Mouse (Mus musculus) intestine, embryonic 14.5 days (tissue): ENCODE data around the gene Nav3. TPM values are rescaled to one million over a fixed set of nuclear protein-coding genes. Genes with fewer than 3 reads are reported as not detected.

Experiments
- ATAC-seq: fragments of 200-750 bp; cut with Nextera tagmentation; replicated peaks from 2 replicates; pipeline ENCODE4 v1.8.0; 2017; ENCODE audit warnings: low read depth, moderate number of reproducible peaks, moderate TSS enrichment, moderate library complexity; ENCODE audit not compliant: low FRiP score, low TSS enrichment
- DNase-seq: peaks from one replicate; pipeline ENCODE4 v3.0.0-alpha.2; 2018; ENCODE audit warnings: low spot score
- H3K27ac ChIP-seq: fragments of 300-500 bp; sonication (generic); 2 replicates; pipeline ENCODE4 v1.5.1; 2014; ENCODE audit warnings: low read depth, mild to moderate bottlenecking, control low read depth
- H3K27me3 ChIP-seq: fragments of 300-500 bp; sonication (generic); replicated peaks from 2 replicates; pipeline ENCODE4 v1.6.1; 2014; ENCODE audit warnings: low read length, control low read depth; ENCODE audit not compliant: control insufficient read depth, insufficient read depth
- H3K36me3 ChIP-seq: fragments of 300-500 bp; sonication (generic); 2 replicates; pipeline ENCODE4 v1.6.1; 2014; ENCODE audit warnings: low read length, control low read depth; ENCODE audit not compliant: control insufficient read depth, insufficient read depth
- H3K4me1 ChIP-seq: fragments of 300-500 bp; sonication (generic); replicated peaks from 2 replicates; pipeline ENCODE4 v1.6.1; 2014; ENCODE audit warnings: low read length, control low read depth, mixed read lengths; ENCODE audit not compliant: control insufficient read depth, insufficient read depth
- H3K4me2 ChIP-seq: fragments of 300-500 bp; sonication (generic); 2 replicates; pipeline ENCODE4 v1.6.1; 2014; ENCODE audit warnings: low read length
- H3K4me3 ChIP-seq: fragments of 300-500 bp; sonication (generic); 2 replicates; pipeline ENCODE4 v1.5.1; 2014; ENCODE audit warnings: low read depth, low read length, control low read depth, mixed read lengths
- H3K9ac ChIP-seq: fragments of 300-500 bp; sonication (generic); 2 replicates; pipeline ENCODE4 v1.6.1; 2014; ENCODE audit warnings: mild to moderate bottlenecking, low read length
- H3K9me3 ChIP-seq: fragments of 300-500 bp; sonication (generic); 2 replicates; pipeline ENCODE4 v1.6.1; 2016; ENCODE audit warnings: low read length, control low read depth; ENCODE audit not compliant: control insufficient read depth
- WGBS: fragments of 180-500 bp; shearing (Covaris S2); extraction: QIAGEN DNeasy Blood & Tissue Kit; methylation state at CpG from one replicate; pipeline ENCODE4 v1.1.7; 2014; 5-methylcytosine and 5-hydroxymethylcytosine counted together
- polyA plus RNA-seq: library from polyadenylated mRNA; unstranded; fragments of >200 nt; fragmentation: Nextera tagmentation; extraction: Ambion mirVana; gene quantifications from 2 replicates; pipeline ENCODE4 v1.2.1, GENCODE M21; 2014

The Nav3 gene
- polyA plus RNA-seq, 1 experiment from 2014 or later = 2.5 TPM

DNA sequence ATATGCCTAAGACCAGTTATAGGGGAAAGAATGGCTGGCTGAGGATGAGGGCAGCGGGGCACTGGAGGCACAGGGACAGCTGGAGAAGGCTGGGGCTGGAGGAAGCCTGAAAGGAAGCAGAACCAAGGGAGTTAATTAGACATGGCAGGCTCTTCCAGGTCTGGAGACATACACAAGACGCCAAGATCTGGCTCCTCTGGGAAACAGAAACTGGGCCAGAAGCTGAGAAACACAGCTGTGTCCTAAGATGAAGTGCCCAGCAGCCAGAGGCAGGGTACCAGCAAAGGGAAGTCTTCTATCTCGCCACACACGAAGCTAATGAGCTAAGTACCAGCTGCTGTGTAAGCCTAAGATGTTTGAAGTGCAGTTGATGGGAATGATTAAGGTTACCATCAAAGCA, 353.8 kb downstream of the Nav3 start:
- Histone ChIP-seq H3K9ac (no peak overlapping the region), H3K27me3 (no peaks in the 10 kb centered on the region), H3K4me1 (no peaks in the 10 kb centered on the region), H3K4me2 (no peak overlapping the region), H3K9me3 (no peaks in the 10 kb centered on the region), H3K27ac (no peak overlapping the region), H3K36me3 (no peaks in the 10 kb centered on the region), H3K4me3 (no peak overlapping the region)
- ATAC-seq = no peak
- 45% methylated on average over 4 of the region's 4 CpGs for WGBS
- DNase-seq = no peak

DNA sequence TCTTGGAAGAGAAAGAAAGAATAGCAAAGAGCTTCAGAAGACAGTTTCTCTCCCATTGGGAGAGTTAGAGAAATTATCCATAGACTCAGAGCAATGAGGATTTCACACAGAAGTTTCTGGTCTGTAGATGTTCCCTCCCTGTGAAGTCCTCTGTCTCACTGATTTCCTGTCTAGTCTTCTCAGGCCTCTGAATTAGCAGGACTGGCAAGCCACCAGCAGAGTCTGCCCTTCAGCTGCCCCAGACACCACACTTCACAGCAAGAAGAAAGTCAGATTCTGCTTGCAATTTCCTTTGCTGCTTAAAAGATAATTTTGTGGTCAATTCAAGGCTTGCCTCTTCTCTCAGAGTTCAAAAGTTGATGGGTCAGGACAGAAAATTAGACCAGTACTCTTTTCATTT, 361.6 kb downstream of the Nav3 start:
- no peak overlapping the region for H3K4me2 ChIP-seq
- H3K36me3 ChIP-seq = no peaks in the 10 kb centered on the region
- H3K9ac ChIP-seq = no peak overlapping the region
- DNase-seq = no peak
- H3K27ac ChIP-seq = no peak overlapping the region
- H3K27me3 ChIP-seq = no peaks in the 10 kb centered on the region
- no peaks in the 10 kb centered on the region for H3K9me3 ChIP-seq
- no peak overlapping the region for H3K4me3 ChIP-seq
- H3K4me1 ChIP-seq = no peaks in the 10 kb centered on the region
- no peak for ATAC-seq

DNA sequence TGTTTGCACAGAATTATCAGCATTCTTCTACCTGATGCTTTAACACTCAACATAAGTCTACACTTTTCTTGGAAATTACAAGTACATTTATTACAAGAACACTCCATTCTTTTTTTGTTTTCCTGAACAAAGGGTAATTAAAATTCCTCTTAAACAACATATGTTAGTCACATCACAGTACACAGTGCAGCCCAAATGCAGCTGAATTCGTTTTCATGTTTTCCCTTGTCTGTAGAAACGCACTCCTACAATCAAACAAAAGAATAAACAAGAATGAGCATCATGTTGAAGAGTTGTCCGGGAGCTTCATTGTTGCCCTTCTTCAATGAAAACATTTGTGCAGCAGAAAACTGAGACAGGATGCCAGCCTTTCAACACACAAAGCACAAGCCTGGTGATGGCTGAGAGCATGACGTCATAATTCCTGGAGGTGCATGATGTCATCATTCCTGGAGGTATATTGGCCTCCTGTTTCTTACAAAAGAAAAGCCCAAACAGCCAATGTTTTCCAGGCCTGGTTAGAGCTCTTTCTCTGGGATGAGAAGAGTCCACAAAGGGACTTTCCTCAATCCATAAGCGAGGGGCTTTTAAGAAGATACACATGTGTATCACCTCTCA, 367.5 kb downstream of the Nav3 start:
- Histone ChIP-seq H3K9me3 (no peaks in the 10 kb centered on the region), H3K4me1 (no peaks in the 10 kb centered on the region), H3K36me3 (no peaks in the 10 kb centered on the region), H3K4me3 (no peak overlapping the region), H3K4me2 (no peak overlapping the region), H3K27me3 (no peaks in the 10 kb centered on the region), H3K27ac (no peak overlapping the region), H3K9ac (no peak overlapping the region)
- no peak for DNase-seq
- 76% methylated on average over 5 of the region's 5 CpGs for WGBS
- ATAC-seq = no peak

DNA sequence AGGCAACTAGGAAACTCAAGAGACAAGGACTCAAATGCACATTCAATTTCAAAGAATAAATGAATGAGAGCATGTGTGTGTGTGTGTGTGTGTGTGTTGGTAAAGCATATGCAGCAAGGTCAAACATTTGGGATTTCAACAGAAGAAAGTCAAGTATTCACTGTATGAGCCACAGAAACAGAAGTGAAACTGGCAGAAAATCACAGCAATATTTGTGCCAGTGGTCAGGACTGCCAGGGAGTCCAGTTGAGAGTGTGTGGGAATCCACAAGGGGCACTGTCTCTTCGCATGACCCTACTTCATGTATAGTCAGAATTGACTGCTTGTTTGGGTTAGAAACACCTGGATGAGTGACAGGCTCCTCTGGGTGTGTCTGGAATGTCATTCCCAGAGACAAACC, 370.1 kb downstream of the Nav3 start:
- Histone ChIP-seq H3K4me1 (no peaks in the 10 kb centered on the region), H3K4me2 (no peak overlapping the region), H3K27ac (no peak overlapping the region), H3K36me3 (no peaks in the 10 kb centered on the region), H3K4me3 (no peak overlapping the region), H3K27me3 (no peaks in the 10 kb centered on the region), H3K9me3 (no peaks in the 10 kb centered on the region), H3K9ac (no peak overlapping the region)
- DNase-seq (no peak), ATAC-seq (no peak)
- WGBS = 69% methylated on average over 1 of the region's 1 CpGs

DNA sequence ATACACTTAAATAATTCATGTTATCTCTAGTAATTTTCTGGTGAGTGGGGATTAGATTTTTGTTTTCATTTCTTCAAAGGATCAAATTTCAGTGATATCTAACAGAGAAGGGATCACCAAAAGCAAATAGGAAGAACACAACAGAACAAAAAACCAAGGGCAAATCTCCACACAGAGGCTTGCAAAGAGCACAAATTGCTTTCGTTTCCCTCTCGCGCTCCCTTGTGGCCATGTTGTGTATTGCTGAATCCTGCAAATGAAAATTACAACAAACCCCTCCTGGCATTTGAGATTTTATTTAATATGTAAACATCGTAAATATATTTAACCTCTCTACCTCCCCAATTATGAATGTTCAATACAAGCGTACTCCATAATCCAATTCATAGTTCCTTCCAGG, 370.8 kb downstream of the Nav3 start:
- ATAC-seq = 0 out of 2 replicates have a peak, but pooled peaks have one; percentile 23

DNA sequence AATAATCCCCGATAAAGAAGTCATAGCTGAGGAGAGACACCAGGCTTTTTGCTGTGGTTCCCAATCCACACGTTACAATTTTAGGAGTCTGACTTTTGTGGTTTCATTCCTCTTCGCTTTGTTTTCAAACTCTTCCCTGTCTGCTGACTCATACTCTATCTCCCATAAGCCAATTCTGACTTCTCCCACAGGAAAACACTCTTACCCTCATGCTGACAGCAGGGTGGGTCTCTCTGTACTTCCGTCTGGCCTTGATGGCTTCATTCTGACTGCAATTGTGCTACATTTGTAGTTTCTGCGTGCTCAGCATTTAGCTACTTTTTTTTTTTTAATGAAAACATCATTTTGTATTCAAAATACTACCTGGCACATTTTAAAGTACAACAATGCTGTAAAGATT, 379.4 kb downstream of the Nav3 start:
- H3K9ac ChIP-seq = no peak overlapping the region
- no peak overlapping the region for H3K27ac ChIP-seq
- 88% methylated on average over 5 of the region's 5 CpGs for WGBS
- no peak for ATAC-seq
- H3K4me2 ChIP-seq = no peak overlapping the region
- no peaks in the 10 kb centered on the region for H3K36me3 ChIP-seq
- no peak for DNase-seq
- H3K4me3 ChIP-seq = no peak overlapping the region
- no peaks in the 10 kb centered on the region for H3K4me1 ChIP-seq
- no peaks in the 10 kb centered on the region for H3K27me3 ChIP-seq
- H3K9me3 ChIP-seq = no peaks in the 10 kb centered on the region

More for the DNA sequence above, 370.8 kb downstream of the Nav3 start:
- DNase-seq = peak; percentile 82
- no peak overlapping the region for H3K9ac ChIP-seq
- no peak overlapping the region for H3K4me2 ChIP-seq
- 9% methylated on average over 5 of the region's 5 CpGs for WGBS
- H3K9me3 ChIP-seq = no peaks in the 10 kb centered on the region
- no peaks in the 10 kb centered on the region for H3K36me3 ChIP-seq
- no peak overlapping the region for H3K4me3 ChIP-seq
- no peaks in the 10 kb centered on the region for H3K27me3 ChIP-seq
- no peaks in the 10 kb centered on the region for H3K4me1 ChIP-seq
- no peak overlapping the region for H3K27ac ChIP-seq

DNA sequence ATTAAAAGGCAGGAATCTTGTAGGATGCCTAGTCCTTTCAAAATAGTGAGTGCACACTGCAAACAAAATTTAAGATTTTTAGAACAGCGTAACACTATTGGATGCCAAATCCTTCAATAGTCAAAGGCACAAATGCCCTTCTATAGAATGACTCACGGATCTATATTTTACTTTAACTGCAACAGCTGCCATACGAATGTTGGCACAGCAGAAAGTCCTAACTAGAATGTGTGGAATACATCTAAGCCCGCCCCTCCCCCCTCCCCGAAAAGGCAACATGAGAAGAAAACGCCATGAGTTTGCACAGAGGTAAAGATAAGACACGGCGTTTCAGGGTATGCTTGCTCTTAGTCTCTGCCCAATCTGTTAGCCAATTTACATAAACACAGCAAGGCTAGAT, 383.6 kb downstream of the Nav3 start:
- 64% methylated on average over 8 of the region's 8 CpGs for WGBS
- DNase-seq (no peak), ATAC-seq (no peak)
- Histone ChIP-seq H3K27me3 (no peaks in the 10 kb centered on the region), H3K4me3 (no peak overlapping the region), H3K9ac (no peak overlapping the region), H3K4me1 (no peaks in the 10 kb centered on the region), H3K9me3 (no peaks in the 10 kb centered on the region), H3K36me3 (no peaks in the 10 kb centered on the region), H3K27ac (no peak overlapping the region), H3K4me2 (no peak overlapping the region)

DNA sequence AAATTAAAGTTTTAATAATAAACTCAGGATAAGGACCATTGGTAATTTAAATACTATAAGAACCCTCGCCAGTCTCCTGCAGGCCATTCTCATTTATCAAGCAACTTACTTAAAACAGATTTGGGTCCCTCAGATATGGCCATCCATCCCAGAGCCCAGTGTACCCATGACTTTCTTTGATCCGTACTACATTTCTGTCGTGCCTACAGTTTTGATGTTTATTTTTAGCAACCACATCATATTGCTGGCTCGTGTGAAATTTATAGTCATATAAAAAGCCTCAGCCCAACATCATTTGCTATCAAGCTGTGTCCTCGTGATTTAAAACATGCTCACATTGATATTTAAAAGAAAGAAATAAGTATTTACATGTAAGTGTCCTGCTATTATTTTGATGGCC, 394.8 kb downstream of the Nav3 start:
- no peak for DNase-seq
- no peak overlapping the region for H3K4me3 ChIP-seq
- no peaks in the 10 kb centered on the region for H3K4me1 ChIP-seq
- H3K36me3 ChIP-seq = no peaks in the 10 kb centered on the region
- no peak overlapping the region for H3K4me2 ChIP-seq
- no peak overlapping the region for H3K9ac ChIP-seq
- H3K9me3 ChIP-seq = no peaks in the 10 kb centered on the region
- H3K27ac ChIP-seq = no peak overlapping the region
- ATAC-seq = no peak
- 77% methylated on average over 5 of the region's 5 CpGs for WGBS
- H3K27me3 ChIP-seq = no peaks in the 10 kb centered on the region

DNA sequence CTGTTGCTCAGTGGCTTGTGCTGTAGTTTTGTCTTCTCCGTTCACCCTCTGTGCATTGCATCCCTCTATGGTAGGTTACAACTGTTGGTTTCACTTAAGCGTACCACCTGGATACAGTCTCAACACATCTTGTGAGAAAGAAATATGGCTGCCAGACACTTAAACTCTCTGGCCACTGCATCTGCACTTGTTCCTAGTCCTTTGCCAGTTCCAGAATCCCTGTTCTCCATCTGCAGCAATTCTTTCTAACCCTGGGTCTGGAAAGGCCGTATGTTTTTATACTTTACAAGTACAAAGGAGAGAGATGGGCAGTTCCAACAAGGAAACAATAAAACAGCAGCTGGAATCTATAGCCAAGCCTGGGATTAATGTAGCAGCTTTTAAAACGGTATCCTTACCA, 418.5 kb downstream of the Nav3 start:
- Histone ChIP-seq H3K4me1 (no peaks in the 10 kb centered on the region), H3K4me3 (no peak overlapping the region), H3K27ac (no peak overlapping the region), H3K4me2 (no peak overlapping the region), H3K27me3 (no peaks in the 10 kb centered on the region), H3K36me3 (no peaks in the 10 kb centered on the region), H3K9me3 (no peaks in the 10 kb centered on the region), H3K9ac (no peak overlapping the region)
- 79% methylated on average over 4 of the region's 4 CpGs for WGBS
- DNase-seq = no peak
- ATAC-seq = no peak
